Mouse (Mus musculus) lung, embryonic 14.5 days (tissue): ENCODE measurements around the gene Cdadc1. TPM values are rescaled to one million over a fixed set of nuclear protein-coding genes. Genes with fewer than 3 reads are reported as not detected.

Source experiments
- ATAC-seq: fragments of 200-750 bp; cut with Nextera tagmentation; 2 replicates; pipeline ENCODE4 v1.8.0; 2017; ENCODE audit warnings: mild to moderate bottlenecking, moderate TSS enrichment, moderate library complexity; ENCODE audit not compliant: insufficient read depth
- DNase-seq: peaks from one replicate; pipeline ENCODE4 v3.0.0-alpha.2; 2015
- H3K27ac ChIP-seq: fragments of 300-500 bp; sonication (generic); 2 replicates; pipeline ENCODE4 v1.5.1; 2014; ENCODE audit warnings: low read depth, mild to moderate bottlenecking, moderate library complexity
- H3K27me3 ChIP-seq: fragments of 300-500 bp; sonication (generic); 2 replicates; pipeline ENCODE4 v1.6.1; 2014; ENCODE audit warnings: low read length, control low read depth; ENCODE audit not compliant: insufficient read depth
- H3K36me3 ChIP-seq: fragments of 300-500 bp; sonication (generic); 2 replicates; pipeline ENCODE4 v1.6.1; 2014; ENCODE audit warnings: control low read depth; ENCODE audit not compliant: insufficient read depth
- H3K4me1 ChIP-seq: fragments of 300-500 bp; sonication (generic); 2 replicates; pipeline ENCODE4 v1.6.1; 2014; ENCODE audit warnings: antibody characterized with exemption, control low read depth; ENCODE audit not compliant: insufficient read depth
- H3K4me2 ChIP-seq: fragments of 300-500 bp; sonication (generic); 2 replicates; pipeline ENCODE4 v1.6.1; 2014; ENCODE audit warnings: mild to moderate bottlenecking
- H3K4me3 ChIP-seq: fragments of 300-500 bp; sonication (generic); 2 replicates; pipeline ENCODE4 v1.5.1; 2014; ENCODE audit warnings: low read depth, low read length
- H3K9ac ChIP-seq: fragments of 300-500 bp; sonication (generic); 2 replicates; pipeline ENCODE4 v1.6.1; 2014
- H3K9me3 ChIP-seq: fragments of 300-500 bp; sonication (generic); 2 replicates; pipeline ENCODE4 v1.6.1; 2016; ENCODE audit warnings: low read depth, low read length, control low read depth
- CTCF ChIP-seq: IDR thresholded peaks from 2 replicates; pipeline ENCODE4 v1.5.1; 2016; ENCODE audit warnings: antibody characterized with exemption, low read depth
- WGBS: fragments of 180-500 bp; shearing (Covaris S2); extraction: QIAGEN DNeasy Blood & Tissue Kit; methylation state at CpG from one replicate; pipeline ENCODE4 v1.1.7; 2014; 5-methylcytosine and 5-hydroxymethylcytosine counted together
- polyA plus RNA-seq: library from polyadenylated mRNA; unstranded; fragments of >200 nt; fragmentation: Nextera tagmentation; extraction: Ambion mirVana; gene quantifications from 2 replicates; pipeline ENCODE4 v1.2.1, GENCODE M21; 2014

The Cdadc1 gene
- polyA plus RNA-seq, 1 experiment from 2014 or later, result 32.5 TPM

GRCm38 (mm10) chr14:59530801-59531200, 67.0 kb downstream of the Cdadc1 start:
- Histone ChIP-seq H3K27me3 (no peaks in the 10 kb centered on the region), H3K4me1 (0 out of 2 replicates have a peak, but pooled peaks cover 3% of the 10 kb centered on the region), H3K36me3 (peaks cover 3% of the 10 kb centered on the region; the same call in 1 of the 2 replicates), H3K4me3 (no peak overlapping the region), H3K9me3 (no peaks in the 10 kb centered on the region), H3K4me2 (no peak overlapping the region), H3K27ac (peak overlapping the region; percentile 8; the same call in 1 of the 2 replicates), H3K9ac (no peak overlapping the region)
- no peak for TF ChIP-seq CTCF
- peak; percentile 44 for DNase-seq
- 35% methylated on average over 1 of the region's 1 CpGs for WGBS
- ATAC-seq, result no peak

- H3K27ac ChIP-seq, result no peak overlapping the region
- DNase-seq, result no peak
- H3K27me3 ChIP-seq, result no peaks in the 10 kb centered on the region
- H3K9me3 ChIP-seq, result no peaks in the 10 kb centered on the region
- WGBS, result 59% methylated on average over 5 of the region's 5 CpGs
- no peak overlapping the region for H3K9ac ChIP-seq
- H3K4me1 ChIP-seq, result no peaks in the 10 kb centered on the region
- 0 out of 2 replicates have a peak, but pooled peaks have one; percentile 54 for ATAC-seq
- peaks cover 3% of the 10 kb centered on the region; the same call in 1 of the 2 replicates for H3K36me3 ChIP-seq
- no peak for TF ChIP-seq CTCF
- no peak overlapping the region for H3K4me2 ChIP-seq
- H3K4me3 ChIP-seq, result no peak overlapping the region
Measured at GRCm38 (mm10) chr14:59525843-59526242, 71.9 kb downstream of the Cdadc1 start.

- Histone ChIP-seq H3K36me3 (no peaks in the 10 kb centered on the region), H3K9me3 (no peaks in the 10 kb centered on the region), H3K27me3 (no peaks in the 10 kb centered on the region), H3K4me2 (no peak overlapping the region), H3K9ac (no peak overlapping the region), H3K4me3 (no peak overlapping the region), H3K27ac (no peak overlapping the region), H3K4me1 (no peaks in the 10 kb centered on the region)
- ATAC-seq (no peak), DNase-seq (no peak)
- 79% methylated on average over 6 of the region's 6 CpGs for WGBS
- TF ChIP-seq CTCF, result no peak
Measured at GRCm38 (mm10) chr14:59513922-59514444, 83.8 kb downstream of the Cdadc1 start.

Other genes starting within 250 kb of the Cdadc1 start
- 0.50 and 1.0 TPM in 2 replicates for gene Phf11d, start 232.5 kb downstream of the Cdadc1 start, polyA plus RNA-seq
- gene Phf11c, start 202.6 kb downstream of the Cdadc1 start, polyA plus RNA-seq, result 1.1 TPM in 2 replicates
- 14.1 and 14.9 TPM in 2 replicates for gene Setdb2, start 157.1 kb downstream of the Cdadc1 start, polyA plus RNA-seq
- gene Cab39l, start 157.0 kb downstream of the Cdadc1 start, polyA plus RNA-seq, result 44.6 and 44.8 TPM in 2 replicates
- gene Shisa2, start 27.3 kb upstream of the Cdadc1 start, polyA plus RNA-seq, result 18.7 and 21.7 TPM in 2 replicates